Mouse (Mus musculus) MEL (cell line): ENCODE results near the gene Cops6. TPM values are rescaled to one million over a fixed set of nuclear protein-coding genes. Genes with fewer than 3 reads are reported as not detected.

Source experiments
- DNase-seq: peaks from one replicate; pipeline ENCODE4 v3.0.0; 2011; ENCODE audit warnings: low read depth, low spot score
- H3K27ac ChIP-seq: 2 replicates; pipeline ENCODE4 v1.5.1; 2012; ENCODE audit warnings: low read depth, mild to moderate bottlenecking, control low read depth, low read length, moderate library complexity; ENCODE audit not compliant: control insufficient read depth
- H3K27me3 ChIP-seq, 2 experiments: fragments of 150-350 bp in 1 of 2; sonication (generic) in 1 of 2; 2 replicates each; pipeline ENCODE4 v1.6.1; 2012; ENCODE audit warnings: low read length in 2 of 2, mild to moderate bottlenecking in 2 of 2, improper control_type of control experiment in 1 of 2, moderate library complexity in 1 of 2; ENCODE audit not compliant: insufficient read depth in 2 of 2, control insufficient read depth in 1 of 2
- H3K36me3 ChIP-seq, 2 experiments: 2 replicates each; pipeline ENCODE4 v1.6.1; 2012 to 2014; ENCODE audit warnings: low read length in 2 of 2, improper control_type of control experiment in 1 of 2, inconsistent platforms in 1 of 2, mild to moderate bottlenecking in 1 of 2; ENCODE audit not compliant: insufficient read depth in 2 of 2, control insufficient read depth in 1 of 2
- H3K4me1 ChIP-seq, 2 experiments: fragments of 150-350 bp in 1 of 2; sonication (generic) in 1 of 2; 2 replicates each; pipeline ENCODE4 v1.6.1; 2012; ENCODE audit warnings: low read length in 2 of 2, improper control_type of control experiment in 1 of 2, mild to moderate bottlenecking in 1 of 2; ENCODE audit not compliant: insufficient read depth in 2 of 2, control insufficient read depth in 1 of 2
- H3K4me3 ChIP-seq, 2 experiments: fragments of 150-350 bp in 1 of 2; sonication (generic) in 1 of 2; 2 replicates each; pipeline ENCODE4 v1.5.1; 2012; ENCODE audit warnings: low read depth in 2 of 2, low read length in 2 of 2, mild to moderate bottlenecking in 2 of 2, moderate library complexity in 2 of 2, control low read depth in 1 of 2, improper control_type of control experiment in 1 of 2; ENCODE audit not compliant: control insufficient read depth in 1 of 2, insufficient read depth in 1 of 2
- H3K79me2 ChIP-seq: 2 replicates; pipeline ENCODE4 v1.6.1; 2012; ENCODE audit warnings: mild to moderate bottlenecking, low read length, moderate library complexity; ENCODE audit not compliant: control insufficient read depth, poor library complexity, insufficient read depth
- H3K9ac ChIP-seq: 2 replicates; pipeline ENCODE4 v1.6.1; 2012; ENCODE audit warnings: low read depth, mild to moderate bottlenecking, control low read depth, low read length, moderate library complexity; ENCODE audit not compliant: control insufficient read depth, poor library complexity, severe bottlenecking
- H3K9me3 ChIP-seq: fragments of 150-350 bp; sonication (generic); replicated peaks from 2 replicates; pipeline ENCODE4 v1.6.1; 2012; ENCODE audit warnings: mild to moderate bottlenecking, low read length, improper control_type of control experiment, moderate library complexity; ENCODE audit not compliant: insufficient read depth
- BHLHE40 ChIP-seq: IDR thresholded peaks from 2 replicates; pipeline ENCODE4 v1.6.1; 2012; ENCODE audit warnings: low read depth, mild to moderate bottlenecking, inconsistent platforms, low read length, improper control_type of control experiment, borderline replicate concordance
- CHD1 ChIP-seq: IDR thresholded peaks from 2 replicates; pipeline ENCODE4 v1.6.1; 2012; ENCODE audit warnings: low read depth, mild to moderate bottlenecking, inconsistent platforms, low read length, improper control_type of control experiment
- CHD2 ChIP-seq: IDR thresholded peaks from 2 replicates; pipeline ENCODE4 v1.6.1; 2011; ENCODE audit warnings: low read length, improper control_type of control experiment
- CTCF ChIP-seq, 3 experiments: IDR thresholded peaks in 2 of 3; conservative IDR thresholded peaks in 1 of 3; 2 replicates each; pipeline ENCODE4 v1.5.1; 2011 to 2012; ENCODE audit warnings: low read length in 3 of 3, low read depth in 2 of 3, mild to moderate bottlenecking in 2 of 3, improper control_type of control experiment in 1 of 3, inconsistent platforms in 1 of 3, mixed read lengths in 1 of 3, moderate library complexity in 1 of 3; ENCODE audit not compliant: control insufficient read depth in 1 of 3, insufficient read depth in 1 of 3, poor library complexity in 1 of 3, severe bottlenecking in 1 of 3
- E2F4 ChIP-seq: IDR thresholded peaks from 2 replicates; pipeline ENCODE4 v1.6.1; 2011; ENCODE audit warnings: low read depth, low read length, improper control_type of control experiment, borderline replicate concordance
- ELF1 ChIP-seq: IDR thresholded peaks from 2 replicates; pipeline ENCODE4 v1.6.1; 2014; ENCODE audit warnings: low read depth, mild to moderate bottlenecking, inconsistent platforms, low read length, improper control_type of control experiment, moderate library complexity
- EP300 ChIP-seq, 2 experiments: IDR thresholded peaks; 2 replicates each; pipeline ENCODE4 v1.6.1; 2011; ENCODE audit warnings: improper control_type of control experiment in 2 of 2, low read length in 2 of 2, low read depth in 1 of 2, mild to moderate bottlenecking in 1 of 2
- ETS1 ChIP-seq: IDR thresholded peaks from 2 replicates; pipeline ENCODE4 v1.6.1; 2012; ENCODE audit warnings: low read depth, mild to moderate bottlenecking, inconsistent platforms, low read length, improper control_type of control experiment, moderate library complexity
- GABPA ChIP-seq: IDR thresholded peaks from 2 replicates; pipeline ENCODE4 v1.6.1; 2012; ENCODE audit warnings: low read depth, mild to moderate bottlenecking, inconsistent platforms, low read length, improper control_type of control experiment, moderate library complexity
- GATA1 ChIP-seq: IDR thresholded peaks from 2 replicates; pipeline ENCODE4 v1.6.1; 2011; ENCODE audit warnings: low read depth, low read length, improper control_type of control experiment
- HCFC1 ChIP-seq: IDR thresholded peaks from 2 replicates; pipeline ENCODE4 v1.6.1; 2012; ENCODE audit warnings: low read depth, mild to moderate bottlenecking, inconsistent platforms, low read length, improper control_type of control experiment, moderate library complexity
- JUND ChIP-seq: IDR thresholded peaks from 2 replicates; pipeline ENCODE4 v1.6.1; 2011; ENCODE audit warnings: low read depth, mild to moderate bottlenecking, improper control_type of control experiment, low read length
- KAT2A ChIP-seq: conservative IDR thresholded peaks from 2 replicates; pipeline ENCODE4 v1.6.1; 2012; ENCODE audit warnings: low read depth, low read length, improper control_type of control experiment, inconsistent platforms
- MAFK ChIP-seq: IDR thresholded peaks from 2 replicates; pipeline ENCODE4 v1.6.1; 2011; ENCODE audit warnings: low read depth, mild to moderate bottlenecking, low read length, improper control_type of control experiment, borderline replicate concordance
- MAZ ChIP-seq: IDR thresholded peaks from 2 replicates; pipeline ENCODE4 v1.6.1; 2012; ENCODE audit warnings: low read depth, mild to moderate bottlenecking, inconsistent platforms, low read length, improper control_type of control experiment
- MEF2A ChIP-seq: IDR thresholded peaks from 2 replicates; pipeline ENCODE4 v1.6.1; 2014; ENCODE audit warnings: low read depth, mild to moderate bottlenecking, inconsistent platforms, low read length, improper control_type of control experiment; ENCODE audit not compliant: poor library complexity, insufficient replicate concordance, severe bottlenecking; ENCODE audit errors: extremely low read depth
- MYB ChIP-seq: IDR thresholded peaks from 2 replicates; pipeline ENCODE4 v1.6.1; 2011; ENCODE audit warnings: mild to moderate bottlenecking, low read depth, low read length, improper control_type of control experiment
- MYC ChIP-seq: IDR thresholded peaks from 2 replicates; pipeline ENCODE4 v1.6.1; 2011; ENCODE audit warnings: low read depth, mild to moderate bottlenecking, low read length, improper control_type of control experiment, moderate library complexity
- NELFE ChIP-seq: IDR thresholded peaks from 2 replicates; pipeline ENCODE4 v1.6.1; 2011; ENCODE audit warnings: low read depth, low read length, improper control_type of control experiment
- NRF1 ChIP-seq: IDR thresholded peaks from 2 replicates; pipeline ENCODE4 v1.6.1; 2014; ENCODE audit warnings: low read depth, mild to moderate bottlenecking, inconsistent platforms, low read length, improper control_type of control experiment, moderate library complexity; ENCODE audit not compliant: poor library complexity, insufficient read depth, severe bottlenecking
- POLR2A ChIP-seq, 2 experiments: IDR thresholded peaks; 2 replicates each; pipeline ENCODE4 v1.6.1; 2011 to 2012; ENCODE audit warnings: low read length in 2 of 2, mild to moderate bottlenecking in 2 of 2, control low read depth in 1 of 2, improper control_type of control experiment in 1 of 2, low read depth in 1 of 2, moderate library complexity in 1 of 2; ENCODE audit not compliant: control insufficient read depth in 1 of 2, insufficient read depth in 1 of 2, poor library complexity in 1 of 2
- POLR2AphosphoS2 ChIP-seq: IDR thresholded peaks from 2 replicates; pipeline ENCODE4 v1.6.1; 2011; ENCODE audit warnings: low read length, improper control_type of control experiment
- POLR2AphosphoS5 ChIP-seq: IDR thresholded peaks from 2 replicates; pipeline ENCODE4 v1.6.1; 2012; ENCODE audit warnings: low read depth, borderline replicate concordance, mild to moderate bottlenecking, inconsistent platforms, low read length, moderate library complexity, mixed read lengths
- RAD21 ChIP-seq: IDR thresholded peaks from 2 replicates; pipeline ENCODE4 v1.6.1; 2011; ENCODE audit warnings: mild to moderate bottlenecking, low read depth, low read length, improper control_type of control experiment
- RCOR1 ChIP-seq: IDR thresholded peaks from 2 replicates; pipeline ENCODE4 v1.6.1; 2012; ENCODE audit warnings: low read depth, mild to moderate bottlenecking, inconsistent platforms, low read length, improper control_type of control experiment
- SIN3A ChIP-seq: IDR thresholded peaks from 2 replicates; pipeline ENCODE4 v1.6.1; 2012; ENCODE audit warnings: low read length, improper control_type of control experiment, inconsistent platforms
- SMC3 ChIP-seq: IDR thresholded peaks from 2 replicates; pipeline ENCODE4 v1.6.1; 2011; ENCODE audit warnings: low read depth, low read length, improper control_type of control experiment
- TAL1 ChIP-seq: IDR thresholded peaks from 2 replicates; pipeline ENCODE4 v1.6.1; 2012; ENCODE audit warnings: mild to moderate bottlenecking, inconsistent platforms, low read length, moderate library complexity, mixed read lengths
- TBP ChIP-seq: IDR thresholded peaks from 2 replicates; pipeline ENCODE4 v1.8.0; 2011; ENCODE audit warnings: low read depth, low read length, improper control_type of control experiment
- TCF12 ChIP-seq: IDR thresholded peaks from 2 replicates; pipeline ENCODE4 v1.6.1; 2014; ENCODE audit warnings: low read depth, mild to moderate bottlenecking, inconsistent platforms, low read length, improper control_type of control experiment, moderate library complexity
- UBTF ChIP-seq: IDR thresholded peaks from 2 replicates; pipeline ENCODE4 v1.6.1; 2012; ENCODE audit warnings: low read depth, mild to moderate bottlenecking, inconsistent platforms, low read length, improper control_type of control experiment, moderate library complexity, borderline replicate concordance; ENCODE audit not compliant: insufficient read depth
- USF2 ChIP-seq, 2 experiments: IDR thresholded peaks; 2 replicates each; pipeline ENCODE4 v1.6.1; 2011 to 2012; ENCODE audit warnings: improper control_type of control experiment in 2 of 2, low read length in 2 of 2, borderline replicate concordance in 1 of 2, inconsistent platforms in 1 of 2, low read depth in 1 of 2, mild to moderate bottlenecking in 1 of 2; ENCODE audit not compliant: insufficient read depth in 1 of 2
- ZC3H11A ChIP-seq: IDR thresholded peaks from 2 replicates; pipeline ENCODE4 v1.6.1; 2012; ENCODE audit warnings: low read depth, mild to moderate bottlenecking, inconsistent platforms, low read length, improper control_type of control experiment
- ZKSCAN1 ChIP-seq: IDR thresholded peaks from 2 replicates; pipeline ENCODE4 v1.6.1; 2012; ENCODE audit warnings: low read depth, mild to moderate bottlenecking, inconsistent platforms, low read length, improper control_type of control experiment, moderate library complexity
- ZMIZ1 ChIP-seq: IDR thresholded peaks from 2 replicates; pipeline ENCODE4 v1.6.1; 2012; ENCODE audit warnings: low read depth, mild to moderate bottlenecking, inconsistent platforms, low read length, improper control_type of control experiment, moderate library complexity
- ZNF384 ChIP-seq: IDR thresholded peaks from 2 replicates; pipeline ENCODE4 v1.6.1; 2012; ENCODE audit warnings: low read depth, mild to moderate bottlenecking, inconsistent platforms, low read length, improper control_type of control experiment
- polyA plus RNA-seq, 2 experiments: library from polyadenylated mRNA; stranded (reverse) in 1 of 2; unstranded in 1 of 2; fragments of >175 nt in 1 of 2; fragments of >200 nt in 1 of 2; gene quantifications; 2 replicates each; pipeline versions ENCODE4 v1.2.1 to v1.2.4; 2012; ENCODE audit warnings: low replicate concordance in 2 of 2, low read depth in 1 of 2; ENCODE audit not compliant: insufficient read length in 2 of 2, insufficient read depth in 1 of 2, missing spikeins in 1 of 2
- total RNA-seq: library from RNA; depleted of rRNA; stranded (reverse); fragments of 300-350 nt; gene quantifications from 2 replicates; pipeline ENCODE4 v1.2.3, GENCODE M21; 2012

The Cops6 gene
- total and polyA plus RNA-seq, 3 experiments = 52.6 to 152 TPM; not detected in 1

DNA sequence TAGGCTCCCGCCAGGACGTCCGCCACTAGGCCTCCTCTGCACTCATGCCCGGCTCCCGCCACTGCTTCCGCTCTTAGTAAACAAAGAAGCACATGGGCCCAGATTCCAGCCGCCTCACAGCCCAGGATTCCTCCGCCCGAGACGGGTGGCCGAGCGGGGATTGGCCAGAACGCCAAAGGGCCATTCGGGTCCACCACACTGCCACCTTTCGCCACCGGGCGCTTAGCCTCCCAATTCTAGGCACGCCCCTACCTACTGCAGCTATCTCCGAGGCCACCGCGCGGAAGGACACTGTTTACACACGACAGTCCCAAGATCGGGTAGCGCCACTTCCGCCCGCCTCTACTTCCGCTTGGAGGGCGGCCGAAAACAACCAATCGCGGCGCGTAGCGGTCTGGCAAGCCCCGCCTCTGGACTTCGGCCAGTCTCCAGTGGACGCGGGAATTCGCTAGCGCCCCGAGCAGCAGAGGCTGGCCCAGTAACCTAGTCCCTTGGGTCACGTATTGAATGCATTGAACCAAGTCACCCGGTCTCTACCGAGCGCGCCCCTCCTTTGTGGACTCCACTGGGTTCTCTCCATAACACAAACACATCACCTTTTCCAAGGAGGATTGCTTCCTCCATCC is 10.2 kb downstream of the Cops6 start:
- Histone ChIP-seq H3K27me3 (no peaks in the 10 kb centered on the region), H3K4me3 (peak overlapping the region; percentile 54 to 71), H3K9me3 (no peaks in the 10 kb centered on the region), H3K79me2 (peaks cover 27% of the 10 kb centered on the region), H3K27ac (peak overlapping the region; percentile 99), H3K4me1 (peaks cover 0 to 10% of the 10 kb centered on the region in 2 experiments; a peak in 2 of 4 replicates), H3K9ac (peak overlapping the region; percentile 99), H3K36me3 (peaks cover 3 to 18% of the 10 kb centered on the region in 2 experiments; a peak in 3 of 4 replicates)
- peak; percentile 97 for DNase-seq
- TF ChIP-seq BHLHE40 (no peak), UBTF (no peak), TBP (peak; percentile 66), MAFK (no peak), ZMIZ1 (no peak; the same call in 1 of the 2 replicates), ZC3H11A (no peak), CHD1 (no peak), POLR2A (IDR thresholded peaks at IDR 0.05; ENCODE audit: control insufficient read depth in 1 of 2, insufficient read depth in 1 of 2, low read depth in 1 of 2, low read length in 2 of 2, poor library complexity in 1 of 2) (peak; percentile 73 to 75; a peak in 2 of 4 replicates), TAL1 (no peak), CTCF (IDR thresholded peaks at IDR 0.05 in 2 of 3, conservative IDR thresholded peaks at IDR 0.05 in 1 of 3; ENCODE audit: control insufficient read depth in 1 of 3, insufficient read depth in 1 of 3, low read depth in 2 of 3, low read length in 3 of 3, poor library complexity in 1 of 3, severe bottlenecking in 1 of 3) (no peak), MAZ (no peak), NELFE (peak; percentile 58), GABPA (no peak), MEF2A (no peak), POLR2AphosphoS2 (peak; percentile 71), NRF1 (no peak), RCOR1 (no peak), RAD21 (no peak), ELF1 (peak; percentile 88), KAT2A (peak; percentile 67; the same call in 1 of the 2 replicates), E2F4 (no peak; the same call in 1 of the 2 replicates), USF2 (IDR thresholded peaks at IDR 0.05; ENCODE audit: borderline replicate concordance in 1 of 2, insufficient read depth in 1 of 2, low read depth in 1 of 2, low read length in 2 of 2) (no peak), ETS1 (0 out of 2 replicates have a peak, but pooled peaks have one; percentile 17), MYB (no peak), GATA1 (no peak), EP300 (IDR thresholded peaks at IDR 0.05; ENCODE audit: low read depth in 1 of 2, low read length in 2 of 2) (no peak), POLR2AphosphoS5 (no peak), JUND (no peak), HCFC1 (peak; percentile 79), TCF12 (0 out of 2 replicates have a peak, but pooled peaks have one; percentile 16), CHD2 (no peak), ZKSCAN1 (no peak), SIN3A (peak; percentile 99), MYC (peak; percentile 86), ZNF384 (no peak), SMC3 (no peak)
